Mouse (Mus musculus): ENCODE results near the gene Mt3.

DNA sequence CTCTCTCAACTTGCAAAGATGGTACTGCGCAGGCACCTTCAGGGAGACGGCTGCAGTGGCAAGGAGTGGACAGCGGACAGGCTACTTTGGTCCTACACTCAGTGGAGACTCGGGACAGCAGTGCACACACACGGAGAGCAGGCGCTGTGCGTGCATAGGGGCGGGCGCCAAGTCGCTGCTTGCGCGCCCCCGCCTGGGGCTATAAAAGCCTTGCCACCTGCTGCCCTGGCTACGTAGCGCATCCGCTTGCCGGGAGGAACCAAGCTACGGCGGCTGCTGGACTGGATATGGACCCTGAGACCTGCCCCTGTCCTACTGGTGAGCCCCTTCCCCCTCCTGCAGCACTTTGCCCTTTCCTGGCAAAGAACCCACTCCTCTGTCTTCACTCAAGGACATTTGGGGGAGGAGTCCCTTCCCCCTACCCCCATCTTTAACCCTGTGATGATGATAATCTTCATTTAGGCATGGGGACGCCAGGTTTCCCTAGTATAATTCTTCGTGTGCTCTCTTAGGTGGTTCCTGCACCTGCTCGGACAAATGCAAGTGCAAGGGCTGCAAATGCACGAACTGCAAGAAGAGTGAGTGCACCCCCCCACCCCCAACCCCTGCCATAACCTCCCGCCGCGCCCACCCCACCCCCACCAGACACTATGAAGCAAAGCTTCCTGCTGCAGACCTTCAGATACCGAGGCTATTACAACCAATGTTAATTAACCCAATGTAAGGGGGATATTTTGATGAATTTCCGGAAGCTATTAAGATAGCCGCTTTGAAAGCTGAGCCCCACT, at the start of gene Mt3:
- TF ChIP-seq POLR2A (IDR thresholded peaks at IDR 0.05; ENCODE audit: borderline replicate concordance, extremely low read depth, insufficient read depth, insufficient read length, poor library complexity, severe bottlenecking) (peak; percentile 42; the same call in 1 of the 2 replicates), CTCF (IDR thresholded peaks at IDR 0.05; ENCODE audit: borderline replicate concordance, extremely low read depth, insufficient read depth, insufficient read length) (peak; percentile 33; the same call in 1 of the 2 replicates)

All from brain, embryonic 14.5 days (tissue).